Mouse (Mus musculus) B cell, adult 2 months (primary cell): Measurements from ENCODE around the gene Rhd.

ENCODE experiments used
- DNase-seq, 2 experiments: peaks; one replicate each; pipeline ENCODE4 v3.0.0; 2022

Gene Rhd

DNA sequence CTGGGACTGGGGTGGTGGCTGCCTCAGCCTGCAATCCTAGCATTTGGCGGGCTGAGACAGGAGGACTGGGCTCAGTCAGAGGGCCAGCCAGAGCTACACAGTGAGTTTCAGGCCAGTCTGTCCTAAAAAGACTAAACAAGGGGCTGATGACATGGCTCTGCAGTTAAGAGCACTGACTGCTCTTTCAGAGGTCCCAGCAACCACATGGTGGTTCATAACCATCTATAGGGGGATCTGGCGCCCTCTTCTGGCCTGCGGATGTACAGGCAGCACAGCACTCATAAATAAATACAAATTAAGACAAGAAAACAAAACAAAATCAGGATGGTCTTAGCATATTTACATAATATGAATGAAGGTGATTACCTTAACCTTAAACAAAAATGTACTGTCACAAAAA lies 49.1 kb downstream of the Rhd start:
- DNase-seq, result peak; percentile 89 to 91

DNA sequence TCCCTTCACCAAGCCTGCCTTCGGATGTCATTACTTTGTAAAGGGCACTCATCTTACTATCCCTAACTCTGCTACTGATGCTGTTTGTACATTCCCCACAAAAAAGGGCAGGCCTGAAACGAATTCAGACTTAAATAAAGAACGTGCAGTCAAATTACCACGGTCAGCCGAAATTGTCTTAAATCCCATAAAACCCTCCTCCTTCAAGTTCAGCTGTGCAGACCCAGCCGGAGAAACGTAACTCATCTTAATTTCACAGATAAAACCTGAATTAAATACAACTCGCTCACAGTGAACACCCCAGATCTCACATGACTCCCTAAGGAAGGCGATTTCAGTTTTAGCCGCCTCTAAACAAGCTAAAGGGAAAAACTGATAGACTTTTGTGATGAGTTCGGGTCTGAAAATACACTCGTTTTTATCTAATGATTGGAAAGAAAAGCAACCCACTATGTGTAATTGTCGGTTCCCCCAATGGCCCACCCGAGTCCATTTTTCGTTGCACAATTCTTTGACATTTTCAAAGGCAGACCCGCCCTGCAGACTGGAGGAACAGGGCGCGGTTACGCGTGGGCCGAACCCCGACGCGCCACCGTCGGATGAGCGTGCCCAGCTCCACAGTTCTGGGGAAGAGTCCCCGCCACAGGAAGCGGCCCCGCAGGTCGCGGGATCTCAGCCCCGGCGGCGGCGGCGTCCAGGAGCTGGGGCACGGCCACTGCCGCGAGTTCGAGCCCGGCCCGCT lies 50.0 kb downstream of the Rhd start:
- DNase-seq, result no peak

DNA sequence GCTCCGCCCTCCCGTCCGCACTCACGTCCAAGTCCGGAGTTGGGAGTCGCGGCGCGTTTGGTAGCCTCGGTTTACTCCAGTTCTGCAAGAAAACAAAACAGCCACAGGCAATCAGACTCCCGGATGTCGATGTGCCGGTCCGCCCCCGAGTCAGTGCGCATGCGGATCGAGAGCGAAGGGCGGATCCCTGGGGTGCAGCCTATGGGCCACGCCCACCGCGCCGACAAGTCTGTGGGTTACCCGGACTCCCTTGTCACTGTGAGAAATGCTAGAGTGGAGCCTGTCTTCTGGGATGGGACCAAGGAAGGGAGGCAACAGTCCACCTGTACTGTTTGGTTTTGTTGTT lies 50.5 kb downstream of the Rhd start, which contains the start of gene Tmem50a:
TSS of gene Tmem50a (minus strand) at position 161 of the 346 bp plus-strand sequence.
- DNase-seq, result peak; percentile 97

DNA sequence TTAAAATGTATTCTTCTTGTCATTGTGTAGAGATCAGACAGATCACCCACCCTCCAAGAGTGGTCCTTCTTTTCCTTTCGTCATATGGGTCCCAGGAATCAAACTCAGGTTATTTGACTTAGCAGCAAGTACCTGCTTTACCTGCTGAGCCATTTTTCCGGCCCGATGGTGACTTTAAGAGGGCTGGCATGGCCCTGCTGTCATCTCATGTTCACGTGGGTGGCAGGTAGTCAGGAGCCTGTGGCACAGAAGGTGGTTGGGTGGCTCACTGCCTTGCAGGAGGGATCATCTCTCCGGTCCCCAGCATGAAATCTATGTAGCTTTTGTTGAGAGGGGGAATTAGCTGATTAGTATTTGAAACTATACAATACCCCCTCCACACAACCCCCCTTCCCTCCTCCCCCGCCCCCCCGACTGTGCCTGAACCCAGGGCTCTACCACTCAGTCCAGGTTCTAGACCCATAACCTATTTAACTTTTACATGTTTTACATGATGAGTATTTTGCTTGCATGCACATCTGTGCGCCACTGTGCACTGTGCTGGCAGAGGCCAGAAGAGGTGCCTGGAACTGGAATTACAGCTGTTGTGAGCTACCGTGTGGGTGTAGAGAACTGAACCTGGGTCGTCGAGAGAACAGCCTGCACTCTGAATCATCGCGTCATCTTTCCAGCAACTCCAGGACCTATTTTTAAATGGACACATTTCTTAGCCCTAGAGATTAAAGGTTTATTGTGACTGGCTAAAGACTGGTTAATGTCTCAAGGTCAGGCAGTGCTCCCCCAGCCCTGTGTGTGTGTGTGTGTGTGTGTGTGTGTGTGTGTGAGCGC lies 51.1 kb downstream of the Rhd start:
- DNase-seq, result no peak

DNA sequence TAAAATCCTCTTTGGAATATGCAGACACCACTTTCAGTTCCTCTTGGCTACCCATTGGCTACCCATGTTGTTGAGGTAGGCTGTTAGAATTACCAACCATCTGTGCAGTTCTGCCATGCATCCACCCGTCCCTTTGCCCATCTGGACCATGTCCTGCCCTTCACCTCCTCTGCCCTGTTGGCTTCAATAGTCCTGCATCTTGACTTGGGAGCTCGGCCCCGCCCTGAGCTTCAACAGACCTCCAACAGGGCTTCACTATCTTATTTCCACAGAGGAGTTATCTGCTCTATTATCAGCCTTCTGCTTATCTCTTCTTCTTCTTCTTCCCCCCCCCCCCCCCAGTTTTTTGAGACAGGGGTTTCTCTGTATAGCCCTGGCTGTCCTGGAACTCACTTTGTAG lies 52.9 kb downstream of the Rhd start:
- no peak for DNase-seq

DNA sequence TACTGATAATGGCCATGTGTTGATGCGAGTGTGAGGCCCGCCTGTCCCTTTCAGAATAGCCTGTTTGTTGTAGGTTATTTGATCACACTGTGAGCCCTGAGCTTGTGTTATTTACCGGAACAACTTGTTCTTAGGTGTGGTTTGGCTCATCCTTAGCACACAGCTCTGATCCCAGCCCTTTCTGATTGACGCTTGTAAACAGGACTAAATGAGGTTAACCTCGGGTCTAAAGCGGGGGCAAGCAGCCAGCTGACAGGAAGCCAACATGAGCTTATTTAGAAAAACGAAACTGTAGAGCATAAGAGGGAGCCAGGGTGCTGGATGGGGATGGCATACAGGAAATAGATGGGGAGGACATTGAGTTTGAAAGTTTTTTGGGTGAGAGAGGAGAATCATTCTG lies 54.0 kb downstream of the Rhd start:
- DNase-seq, result peak; percentile 52 to 53

DNA sequence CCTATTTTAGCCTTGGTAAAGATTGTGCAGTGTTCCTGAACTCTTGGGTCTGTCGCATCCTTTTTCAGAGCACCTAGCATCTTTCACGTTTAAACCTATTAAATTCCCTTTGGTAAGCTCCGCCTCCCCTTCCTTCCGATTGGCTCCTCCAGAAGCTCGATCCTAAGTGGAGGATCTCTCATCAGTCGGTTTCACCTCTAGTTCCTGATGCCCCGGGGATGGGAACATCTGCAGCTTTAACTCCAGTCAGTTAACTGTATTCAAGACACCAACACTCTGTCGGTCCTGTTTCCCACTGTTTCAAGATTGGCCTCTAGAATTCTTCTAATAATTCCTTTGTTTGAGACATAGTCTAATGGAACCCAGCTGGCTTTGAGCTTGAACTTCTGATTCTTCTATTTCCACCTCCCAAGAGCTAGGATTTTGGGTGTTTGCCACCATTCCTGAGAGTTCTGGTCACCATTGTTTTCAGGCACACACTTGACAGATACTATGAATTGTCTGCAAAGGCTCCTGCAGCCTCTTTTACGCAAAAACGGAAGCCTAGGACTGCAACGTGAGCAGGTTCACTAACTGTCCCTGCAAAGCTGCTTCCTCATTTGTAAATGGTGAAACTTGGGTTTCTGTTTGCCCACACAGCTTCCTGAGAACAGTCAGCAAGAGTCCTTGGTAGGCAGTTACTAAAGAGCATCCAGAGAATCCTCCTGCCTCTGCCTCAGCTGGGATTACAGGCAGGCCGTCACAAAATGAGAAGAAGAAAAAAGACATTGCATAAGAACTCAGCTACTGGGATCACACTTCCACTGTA lies 55.6 kb downstream of the Rhd start:
- DNase-seq, result peak; percentile 66 to 67

DNA sequence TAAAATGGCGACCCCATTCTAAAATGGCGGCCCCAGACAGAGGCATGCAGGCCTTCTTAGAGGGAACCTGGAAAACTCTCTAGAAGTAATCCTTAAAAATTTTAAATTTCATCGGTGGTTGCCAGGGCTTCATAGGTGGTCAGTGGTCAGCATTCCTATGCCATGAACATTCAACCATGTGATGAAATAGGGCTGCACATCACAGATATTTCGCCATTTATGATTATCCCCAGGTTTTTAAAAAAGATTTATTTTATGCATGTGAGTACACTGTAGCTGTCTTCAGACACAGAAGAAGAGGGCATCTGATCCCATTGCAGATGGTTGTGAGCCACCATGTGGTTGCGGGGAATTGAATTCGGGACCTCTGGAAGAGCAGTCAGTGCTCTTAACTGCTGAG lies 56.3 kb downstream of the Rhd start:
- DNase-seq, result no peak

DNA sequence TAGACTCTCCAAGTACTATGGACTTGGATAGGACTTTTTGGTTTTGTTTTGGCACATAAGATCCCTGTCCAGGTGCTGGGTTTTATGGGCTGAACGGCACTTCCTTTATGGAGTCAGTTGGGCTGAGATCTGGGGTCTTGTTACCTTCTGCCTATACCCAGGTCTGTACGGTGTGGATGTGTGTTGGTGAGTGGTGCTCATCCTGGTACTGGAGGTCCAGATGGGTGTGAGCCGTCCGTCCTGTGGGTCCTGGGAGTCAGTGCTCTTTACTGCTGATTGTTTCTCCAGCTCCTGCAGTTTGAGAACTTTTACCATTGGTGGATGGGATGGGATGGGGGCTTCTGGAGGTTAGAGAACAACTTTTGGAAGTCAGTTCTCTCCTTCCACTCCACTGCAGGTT lies 57.4 kb downstream of the Rhd start:
- no peak for DNase-seq

DNA sequence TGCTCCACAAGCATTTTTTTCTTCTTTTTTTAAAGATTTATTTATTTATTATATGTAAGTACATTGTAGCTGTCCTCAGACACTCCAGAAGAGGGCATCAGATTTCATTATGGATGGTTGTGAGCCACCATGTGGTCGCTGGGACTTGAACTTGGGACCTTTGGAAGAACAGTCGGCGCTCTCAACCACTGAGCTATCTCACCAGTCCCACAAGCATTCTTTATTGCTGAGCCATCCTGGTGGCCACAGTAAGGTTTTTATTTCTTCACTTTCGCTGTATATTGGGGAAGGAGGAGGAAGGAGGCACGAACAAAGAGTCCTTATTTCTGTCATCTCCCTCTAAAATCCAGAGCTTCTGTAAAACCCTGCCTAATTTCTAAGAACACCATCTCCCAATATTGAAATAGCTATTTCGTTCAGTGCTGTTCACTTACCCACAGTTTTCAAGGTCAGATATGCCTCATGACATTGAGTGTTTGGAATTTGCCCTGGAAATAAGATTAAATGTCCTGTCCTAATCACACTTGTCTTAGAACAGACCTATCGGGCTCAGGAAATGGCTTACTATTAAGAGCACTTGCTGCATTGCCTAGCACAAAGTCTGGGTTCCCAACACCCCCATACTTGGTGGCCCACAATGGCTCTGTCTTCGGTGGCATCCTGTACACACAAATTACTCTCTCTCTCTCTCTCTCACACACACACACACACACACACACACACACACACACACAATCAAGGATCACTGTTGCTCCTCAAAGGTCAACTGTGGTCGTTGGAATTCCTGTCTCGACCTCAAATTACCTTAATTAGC lies 58.0 kb downstream of the Rhd start:
- DNase-seq, result no peak

DNA sequence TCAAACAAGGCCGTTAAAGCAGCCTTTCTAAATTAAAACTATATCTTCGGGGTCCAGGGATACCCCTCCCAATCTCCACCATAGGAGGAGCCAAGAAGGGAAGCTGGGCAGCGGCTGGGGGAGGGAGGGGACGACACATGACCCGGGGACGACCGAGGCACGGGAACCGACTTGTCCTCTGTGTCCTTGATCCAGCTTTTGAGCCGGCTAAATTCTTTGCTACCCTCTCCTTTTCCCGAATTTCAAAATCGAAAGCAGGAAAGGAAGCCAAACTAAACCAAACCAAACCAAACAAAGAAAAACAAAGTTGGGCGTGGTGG lies 58.5 kb downstream of the Rhd start:
- peak in 1 of 2 experiments; percentile 62 for DNase-seq

DNA sequence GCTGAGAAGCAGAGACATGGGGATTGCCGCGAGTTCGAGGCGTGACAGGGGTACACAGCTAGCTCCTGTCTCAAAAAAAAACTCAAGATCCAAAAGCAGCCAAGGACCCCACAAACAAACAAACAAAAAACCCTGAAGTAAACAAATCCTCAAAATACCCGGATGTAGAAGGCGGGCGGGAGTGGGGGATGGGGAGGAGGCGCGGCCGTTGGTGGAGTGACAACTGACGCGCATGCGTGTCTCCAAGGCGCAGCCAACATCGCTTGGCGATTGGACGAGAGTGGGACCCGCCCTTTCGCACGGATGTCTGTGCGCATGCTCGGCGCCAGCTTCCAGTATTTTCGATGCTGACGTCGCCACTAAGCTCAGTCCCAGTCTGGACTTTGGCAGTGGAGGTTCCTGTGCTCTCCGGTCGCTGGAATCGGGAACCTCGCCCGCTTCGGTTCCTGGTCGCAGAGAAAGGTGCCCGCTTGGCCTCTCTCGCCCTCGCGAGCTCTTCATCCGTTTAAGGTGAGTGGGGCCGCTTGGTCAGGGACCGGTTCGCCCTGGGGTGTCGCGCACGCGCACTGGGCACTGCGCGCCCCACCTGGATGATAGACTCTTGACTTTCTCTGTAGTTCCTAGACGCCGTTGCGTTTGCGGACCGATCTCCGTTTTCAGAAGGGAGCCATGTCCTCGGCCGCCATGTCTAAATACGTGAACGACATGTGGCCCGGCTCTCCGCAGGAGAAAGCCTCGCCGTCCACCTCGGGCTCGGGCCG lies 59.1 kb downstream of the Rhd start, which contains the start of gene Rsrp1:
TSS of gene Rsrp1 (plus strand) at position 335 of the 761 bp plus-strand sequence.
- DNase-seq, result peak; percentile 93 to 94

DNA sequence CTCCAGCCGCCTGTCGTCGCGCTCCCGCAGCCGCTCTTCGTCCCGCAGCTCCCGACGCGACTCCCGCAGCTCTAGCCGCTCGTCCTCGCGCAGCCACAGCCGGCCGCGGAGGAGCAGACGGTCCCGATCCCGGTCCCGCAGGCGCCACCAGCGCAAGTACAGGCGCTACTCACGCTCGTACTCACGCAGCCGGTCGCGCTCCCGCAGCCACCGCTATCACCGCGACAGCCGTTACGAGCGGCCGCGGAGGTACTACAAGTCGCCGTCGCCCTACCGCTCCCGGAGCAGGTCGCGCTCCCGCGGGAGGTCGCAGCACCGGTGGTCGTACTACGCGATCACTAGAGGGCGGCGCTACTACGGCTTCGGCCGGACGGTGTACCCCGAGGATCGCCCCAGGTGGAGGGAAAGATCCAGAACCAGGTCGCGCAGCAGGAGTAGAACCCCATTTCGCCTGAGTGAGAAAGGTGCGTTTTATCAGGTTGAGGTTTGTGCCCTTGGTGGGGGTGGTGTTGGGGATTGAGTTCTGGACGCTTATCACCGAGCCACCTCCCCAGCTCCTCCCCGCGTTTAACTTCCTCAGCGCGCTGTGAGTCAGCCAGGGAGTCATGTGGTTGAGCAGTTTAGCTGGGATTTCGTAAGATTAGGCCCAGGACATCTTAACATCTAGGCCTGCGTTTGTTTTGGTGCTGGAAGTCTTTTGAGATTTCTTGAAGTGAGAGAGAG lies 59.8 kb downstream of the Rhd start:
- DNase-seq, result peak; percentile 74 to 77

DNA sequence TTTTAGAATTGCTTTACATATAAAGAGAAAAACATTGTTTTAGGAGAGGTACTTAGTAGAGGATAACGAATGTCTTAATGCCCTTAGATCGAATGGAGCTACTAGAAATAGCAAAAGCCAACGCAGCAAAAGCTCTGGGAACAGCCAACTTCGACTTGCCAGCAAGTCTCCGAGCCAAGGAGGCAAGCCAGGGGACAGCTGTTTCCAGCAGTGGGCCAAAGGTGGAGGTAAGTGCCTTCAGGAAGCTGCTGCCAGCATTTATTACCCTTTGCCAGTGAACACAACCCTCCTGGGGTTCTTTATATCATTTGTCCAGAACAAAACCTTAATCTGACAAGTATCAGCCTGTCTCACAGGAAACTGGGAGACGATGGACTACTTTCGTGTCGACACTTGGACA lies 60.9 kb downstream of the Rhd start:
- DNase-seq, result no peak

DNA sequence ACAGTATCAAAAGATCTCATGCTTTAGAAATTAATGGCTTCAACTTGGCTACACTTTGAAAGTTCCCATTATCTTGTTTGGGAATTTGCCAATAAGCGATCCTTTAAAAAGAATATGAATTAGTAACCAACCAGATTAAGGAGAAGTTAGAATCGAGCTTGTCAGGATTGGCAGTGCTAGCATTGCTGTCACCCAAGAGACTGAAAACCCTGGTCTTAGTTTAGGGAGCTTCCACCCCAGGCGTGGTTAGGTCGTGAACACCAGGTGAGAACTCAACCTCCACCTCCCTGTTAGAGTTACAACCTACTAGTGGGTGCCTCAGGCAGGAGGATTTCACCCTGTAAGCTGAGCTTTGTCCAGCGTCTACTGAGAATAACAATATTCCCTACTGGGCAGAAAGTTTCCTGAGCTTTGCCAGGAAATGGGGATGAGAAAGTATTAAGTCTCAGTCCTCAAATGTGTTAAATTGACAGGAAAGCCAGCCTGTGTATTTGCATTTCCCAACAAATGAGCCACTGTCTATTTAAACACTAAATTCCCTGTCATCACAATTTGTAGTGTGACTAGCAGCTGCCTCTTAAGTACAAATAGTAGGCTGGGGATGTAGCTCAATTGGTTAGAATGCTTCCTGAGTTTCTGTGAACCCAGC lies 63.6 kb downstream of the Rhd start:
- DNase-seq, result peak in 1 of 2 experiments; percentile 30

DNA sequence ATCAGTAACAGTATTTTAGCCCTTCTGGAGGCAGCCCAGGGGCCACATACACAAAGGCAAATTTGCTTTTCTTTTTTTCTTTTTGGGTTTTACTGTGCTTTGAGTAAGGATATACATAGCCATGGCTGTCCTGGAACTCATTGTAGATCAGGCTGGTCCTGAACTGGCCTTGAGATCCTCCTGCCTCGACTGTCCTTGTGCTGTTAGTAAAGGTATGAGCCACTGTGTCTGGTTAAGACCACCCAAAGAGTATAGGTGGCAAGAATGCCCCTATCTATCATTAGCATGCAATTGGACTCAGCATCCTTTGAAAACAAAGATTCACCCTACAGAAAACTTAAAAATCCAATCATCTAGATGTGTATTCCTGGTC lies 64.1 kb downstream of the Rhd start:
- no peak for DNase-seq

DNA sequence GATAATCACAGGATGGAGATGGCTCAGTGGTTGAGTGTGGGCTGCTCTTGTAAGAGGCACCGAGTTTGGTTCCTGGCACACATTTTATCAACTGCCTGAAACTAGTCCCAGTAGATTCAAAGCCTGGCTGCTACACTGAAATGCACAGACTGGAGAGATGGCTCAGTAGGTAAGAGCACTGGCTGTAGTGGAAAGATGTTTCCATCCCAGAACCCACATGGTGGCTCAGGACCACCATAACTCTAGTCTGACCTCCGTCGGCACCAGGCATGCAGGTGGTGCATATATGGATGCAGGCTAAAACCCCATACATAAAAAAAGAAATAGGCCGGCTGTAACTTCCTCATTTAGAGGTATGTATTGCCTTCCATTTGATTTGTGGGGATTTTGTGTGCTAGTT lies 65.2 kb downstream of the Rhd start:
- DNase-seq, result peak; percentile 57 to 61

DNA sequence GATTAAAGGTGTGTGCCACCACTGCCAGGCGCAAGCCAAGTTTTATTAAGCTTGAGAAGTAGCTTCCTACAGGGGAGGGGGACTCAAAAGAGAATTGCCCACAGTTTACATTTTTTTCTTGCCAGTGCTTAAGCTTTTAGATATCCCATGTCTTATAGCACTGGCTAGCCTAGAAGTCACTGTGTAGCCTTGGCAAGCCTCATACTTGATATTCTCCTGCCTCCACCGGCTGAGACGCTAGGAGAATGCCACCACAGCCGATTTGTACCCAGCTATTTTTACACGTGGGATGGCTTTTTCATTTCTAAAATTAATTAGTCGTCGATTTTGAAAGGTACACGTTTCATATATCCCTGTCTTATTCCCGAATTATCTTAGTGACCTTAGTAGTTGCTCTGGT lies 65.9 kb downstream of the Rhd start:
- DNase-seq, result peak in 1 of 2 experiments; percentile 27

DNA sequence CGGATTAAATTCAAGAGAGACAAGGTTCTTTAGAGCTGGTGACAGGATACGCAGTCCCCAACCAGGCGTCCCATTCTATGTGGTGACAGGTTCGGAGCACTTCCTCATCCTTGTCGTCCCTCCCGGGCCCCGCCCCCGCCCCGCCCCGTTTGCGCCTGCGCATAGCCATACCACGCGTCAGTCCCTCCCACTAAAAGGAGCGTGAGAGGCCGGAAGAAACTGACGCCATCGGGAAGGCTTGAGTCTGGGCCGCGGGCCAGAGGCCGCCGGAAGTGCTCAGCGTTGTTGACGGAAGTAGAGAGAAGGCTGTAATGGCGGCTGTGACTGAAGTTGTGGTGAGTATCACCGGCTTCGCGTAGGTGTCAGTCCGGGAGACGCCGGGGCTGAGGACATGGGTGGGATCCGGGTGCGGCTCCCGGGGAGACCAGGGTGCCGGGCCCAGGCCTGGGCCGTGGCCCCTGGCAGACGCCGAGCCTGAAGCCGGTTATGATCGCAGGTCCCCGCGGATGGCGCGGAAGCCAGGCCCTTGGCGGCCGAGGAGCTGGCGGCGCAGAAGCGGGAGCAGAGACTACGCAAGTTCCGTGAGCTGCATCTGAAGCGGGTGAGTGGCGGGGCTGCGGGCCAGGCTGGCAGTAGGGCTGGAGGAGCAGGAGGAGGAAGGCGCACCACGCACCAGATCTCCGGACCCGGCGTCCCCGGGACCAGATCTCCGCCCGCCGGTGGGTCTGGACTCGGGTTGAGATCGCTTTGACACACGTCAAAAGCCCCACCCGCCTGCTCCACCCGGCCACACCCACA lies 66.5 kb downstream of the Rhd start, which contains the start of gene Syf2:
TSS of gene Syf2 (plus strand) at position 215 of the 798 bp plus-strand sequence.
- DNase-seq, result peak; percentile 90
